Mouse (Mus musculus): ENCODE data around the gene Spsb4.

Spsb4 gene

DNA sequence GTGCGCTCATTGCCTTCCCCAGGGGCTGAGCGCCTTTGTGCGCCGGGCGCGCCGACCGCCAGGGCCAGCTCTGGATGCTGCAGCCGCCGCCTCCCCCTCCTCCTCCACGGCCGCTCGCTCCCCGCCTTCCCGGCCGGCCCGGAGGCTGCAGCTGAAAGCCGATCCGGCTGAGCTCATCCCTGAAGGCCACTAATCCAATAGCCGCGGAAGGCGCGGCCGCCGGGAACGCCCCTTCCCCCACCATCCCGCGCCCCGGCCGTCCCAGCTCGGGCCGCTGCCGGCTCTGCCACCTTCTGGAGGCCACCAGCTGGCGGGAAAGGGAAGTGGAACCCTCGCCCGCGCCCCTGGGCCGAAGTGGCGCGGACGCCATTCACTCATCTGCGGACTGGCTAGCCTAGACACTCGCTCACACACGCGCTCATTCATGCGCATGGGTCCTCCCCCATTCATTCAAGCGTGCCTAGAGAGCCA, at the start of gene Spsb4:
Gene Spsb4, minus strand, starts transcription at position 167 of the 471 bp plus-strand sequence.
- DNase-seq: peak; percentile 25 to 38

DNA sequence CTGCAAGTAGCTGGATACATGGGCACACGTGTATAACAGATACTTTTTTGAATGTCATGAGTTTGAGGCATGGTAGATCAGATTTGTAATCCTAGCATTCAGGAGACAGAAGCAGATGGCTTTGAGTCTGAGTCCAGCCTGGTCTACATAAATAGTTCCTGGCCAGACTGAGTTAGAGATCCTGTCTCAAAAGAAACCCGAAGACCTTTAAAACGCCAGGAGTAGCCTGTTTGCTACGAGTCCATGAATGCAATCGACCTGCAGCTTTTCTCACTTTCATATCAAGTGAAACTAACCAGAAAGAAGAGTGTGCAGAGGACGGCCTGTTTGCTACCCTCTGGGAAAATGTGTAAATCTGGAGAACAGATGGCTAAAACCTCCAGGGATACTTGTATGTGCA, 49.1 kb upstream of the Spsb4 start:
- DNase-seq: no peak

DNA sequence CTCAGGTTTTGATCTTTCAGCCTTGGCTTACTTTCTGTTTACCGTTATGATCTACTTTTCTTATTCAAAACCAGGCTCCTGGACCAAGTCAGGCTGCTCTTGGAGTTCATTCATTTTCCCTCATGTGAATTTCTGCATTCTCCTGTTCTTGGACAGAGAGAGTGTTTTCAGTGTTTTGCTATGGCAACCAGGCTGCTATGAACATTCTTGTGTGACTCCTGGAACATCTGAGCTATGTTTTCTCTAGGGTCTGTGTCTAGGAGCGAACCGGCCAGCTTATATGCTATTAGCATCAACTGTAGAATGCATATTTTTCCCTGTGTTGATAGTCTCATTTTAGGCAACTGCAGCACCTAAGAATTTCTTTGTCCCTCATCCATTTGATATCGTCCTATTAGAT, 47.2 kb upstream of the Spsb4 start:
- DNase-seq: no peak

DNA sequence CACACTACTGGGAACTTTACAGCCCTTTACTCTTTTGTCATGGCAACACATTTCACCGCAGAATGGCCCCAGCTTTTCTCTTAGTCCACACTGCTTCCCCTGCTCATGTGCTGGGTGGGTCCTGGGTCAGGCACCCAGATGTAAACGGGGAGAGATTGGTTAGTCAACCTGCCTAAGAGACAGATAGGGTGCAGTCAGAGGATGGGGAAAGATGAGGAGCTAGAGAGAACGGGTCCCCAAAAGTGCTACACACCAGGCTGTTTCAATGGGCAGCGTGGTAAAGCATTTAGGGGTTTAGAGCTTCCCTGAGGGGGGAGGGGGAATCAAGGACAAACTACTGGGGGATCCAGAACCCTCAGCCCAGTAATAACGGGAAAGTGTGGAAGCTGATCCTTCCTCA, 46.6 kb upstream of the Spsb4 start:
- no peak for DNase-seq

DNA sequence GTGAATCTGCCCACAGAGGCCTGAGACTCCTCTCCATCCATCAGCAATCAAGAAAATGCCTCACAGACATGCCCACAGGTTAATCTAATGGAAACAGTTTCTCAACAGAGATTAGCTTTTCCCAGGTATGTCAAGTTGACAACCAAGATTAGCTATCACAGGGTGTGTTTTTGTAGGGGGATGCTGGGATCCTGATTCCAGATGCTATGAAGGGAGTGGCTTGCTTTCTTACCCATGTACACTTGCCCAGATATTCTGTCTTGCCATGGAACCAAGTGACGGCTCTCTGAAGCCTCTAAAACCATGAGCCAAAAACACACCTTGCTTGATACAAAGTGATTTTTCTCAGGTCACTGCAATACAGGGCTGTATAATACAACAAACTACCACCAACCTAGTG, 45.5 kb upstream of the Spsb4 start:
- no peak for DNase-seq

DNA sequence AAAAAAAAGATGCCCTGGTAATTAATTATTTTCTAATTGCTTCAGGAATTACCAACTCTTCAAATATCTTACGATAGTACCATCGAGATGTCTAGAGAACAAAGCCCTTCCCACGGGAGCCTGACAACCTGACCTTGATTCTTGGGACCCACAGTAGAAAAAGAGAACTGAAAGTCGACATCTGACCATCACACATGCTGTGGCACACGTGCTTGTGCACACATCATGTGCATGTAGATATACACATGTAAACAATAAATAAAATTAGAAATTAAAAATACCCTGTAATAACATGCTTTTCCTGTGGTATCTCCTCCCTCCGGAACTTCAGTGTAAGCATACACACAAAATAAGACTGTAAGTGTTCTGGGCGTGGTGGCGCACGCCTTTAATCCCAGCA, 43.1 kb upstream of the Spsb4 start:
- DNase-seq: no peak

DNA sequence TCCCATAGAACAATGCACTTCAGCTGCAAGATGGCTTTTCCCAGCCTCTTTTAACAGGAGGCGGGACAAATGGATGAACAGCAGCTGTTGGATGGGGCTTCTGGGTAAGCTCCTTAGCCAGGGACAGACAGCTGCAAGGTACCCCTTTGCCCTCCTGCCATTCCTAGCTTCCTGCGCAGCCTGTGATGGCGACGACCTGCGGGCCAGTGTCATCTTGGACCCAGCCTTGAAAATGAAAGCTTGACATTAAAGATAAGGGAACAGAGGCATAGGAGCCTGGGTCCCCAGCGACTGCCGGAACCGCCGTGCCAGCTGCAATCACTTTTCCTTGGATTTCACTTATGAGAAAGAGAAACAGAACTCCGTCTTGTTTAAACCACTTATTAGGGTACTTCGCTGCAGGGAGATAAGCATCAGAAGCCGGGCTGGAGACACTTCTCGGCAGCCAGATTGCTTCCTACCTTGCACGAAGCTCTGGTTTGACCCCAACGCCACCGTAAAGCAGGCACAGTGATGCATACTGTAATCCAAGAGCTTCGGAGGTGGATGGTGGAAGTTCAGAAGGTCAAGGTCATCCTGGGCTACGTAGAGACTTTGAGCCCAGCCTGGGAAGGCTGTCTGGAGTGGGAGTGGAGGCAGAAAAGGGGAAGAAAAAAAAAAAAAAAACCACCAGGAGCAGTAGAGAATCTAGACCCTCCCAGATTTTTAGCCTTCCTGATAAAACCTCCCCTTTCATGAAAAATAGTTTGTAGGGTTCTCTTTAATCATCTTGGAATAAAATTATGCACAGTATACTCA, 38.1 kb upstream of the Spsb4 start:
- DNase-seq: no peak

DNA sequence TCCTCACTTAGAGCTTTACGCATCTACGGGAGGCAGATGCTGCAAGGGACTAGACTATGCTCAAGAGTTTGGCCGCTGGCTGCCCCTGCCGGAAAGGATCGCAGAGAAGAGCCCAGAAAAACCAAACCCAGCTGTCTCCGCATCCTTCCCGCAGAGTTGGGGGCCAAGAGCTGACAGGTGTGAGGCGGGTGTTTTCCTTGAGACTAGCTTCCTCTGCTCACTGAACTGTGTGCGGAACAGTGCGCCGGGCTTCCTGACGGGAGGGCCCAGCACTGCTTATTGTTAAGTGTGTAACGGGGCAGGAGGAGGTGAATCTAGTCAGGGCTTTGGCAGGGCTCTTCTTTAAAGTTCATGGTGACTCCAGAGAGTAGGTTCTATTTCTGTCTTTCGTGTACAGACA, 37.3 kb upstream of the Spsb4 start:
- no peak for DNase-seq

DNA sequence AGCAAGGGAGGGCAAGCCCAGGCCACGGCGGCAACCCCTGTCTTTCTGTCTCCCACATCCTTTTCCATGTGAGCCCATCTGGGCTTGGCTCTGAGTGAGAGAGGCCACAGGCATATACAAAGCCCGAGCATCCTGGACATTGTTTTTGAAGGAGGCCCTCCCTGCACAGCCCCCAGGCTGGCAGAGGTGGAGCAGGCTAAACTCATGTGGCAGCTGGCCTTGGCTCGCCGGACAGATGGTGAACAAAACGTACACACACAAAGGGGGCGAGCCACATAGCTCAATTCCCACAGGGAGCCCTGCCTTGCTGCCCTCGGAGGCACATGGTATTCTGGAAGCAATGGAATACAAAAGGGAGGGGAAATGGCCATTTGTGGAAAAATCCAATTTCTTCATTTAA, 32.5 kb upstream of the Spsb4 start:
- DNase-seq: no peak

DNA sequence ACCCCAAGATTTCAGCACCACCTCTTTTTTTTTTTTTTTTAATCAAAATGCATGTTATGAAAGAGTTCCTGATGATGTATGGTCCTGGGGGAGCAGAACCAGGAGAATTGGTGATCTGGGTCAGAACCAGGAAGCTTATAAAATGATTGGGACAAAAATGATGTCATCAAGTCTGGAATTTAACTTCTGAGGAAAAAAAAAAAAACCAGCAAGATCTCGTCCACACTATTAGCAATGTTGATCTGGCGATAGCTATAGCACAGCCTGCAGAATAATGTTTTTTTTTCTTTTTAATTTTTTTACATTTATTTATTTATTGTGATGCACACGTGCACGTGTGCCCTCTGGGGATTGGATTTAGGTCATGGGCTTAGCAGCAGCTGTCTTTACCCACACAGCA, 27.6 kb upstream of the Spsb4 start:
- no peak for DNase-seq

DNA sequence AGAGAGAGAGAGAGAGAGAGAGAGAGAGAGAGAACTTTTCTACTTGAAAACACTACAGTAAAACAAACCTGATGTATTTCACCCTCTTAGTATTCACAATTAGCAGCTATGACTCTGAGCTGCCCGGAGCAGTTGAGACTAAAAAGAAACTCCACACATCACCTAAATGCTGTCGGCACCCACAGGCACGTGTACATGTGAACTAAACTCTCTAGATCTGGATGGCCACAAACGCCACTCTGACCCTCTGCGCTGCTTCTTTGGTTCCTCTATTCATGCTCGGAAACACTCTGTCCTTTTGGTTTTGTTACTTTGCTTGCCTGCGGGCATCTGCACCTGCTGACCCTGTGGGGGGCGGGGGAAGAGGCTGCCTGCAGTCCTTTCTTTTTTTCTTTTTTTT, 23.0 kb upstream of the Spsb4 start:
- DNase-seq: no peak

DNA sequence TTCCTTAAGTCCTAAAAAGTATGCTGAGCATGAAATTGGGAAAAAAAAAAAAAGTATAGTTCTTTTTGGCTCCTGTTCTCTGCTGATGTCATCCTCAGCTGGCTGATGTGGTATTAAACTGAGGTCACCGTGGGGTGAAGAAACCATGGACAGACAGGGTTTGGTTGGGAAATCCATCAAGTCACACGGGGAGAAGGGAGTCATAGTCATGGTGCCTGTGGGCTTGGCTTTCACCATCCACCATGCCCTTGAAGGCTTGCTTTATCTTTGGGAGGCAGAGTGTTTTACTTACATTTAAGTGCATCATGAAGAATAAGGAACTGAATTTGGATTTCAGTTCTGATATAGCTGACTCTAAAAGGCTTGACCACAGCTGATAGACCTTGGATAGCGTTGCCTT, 19.4 kb upstream of the Spsb4 start:
- no peak for DNase-seq

DNA sequence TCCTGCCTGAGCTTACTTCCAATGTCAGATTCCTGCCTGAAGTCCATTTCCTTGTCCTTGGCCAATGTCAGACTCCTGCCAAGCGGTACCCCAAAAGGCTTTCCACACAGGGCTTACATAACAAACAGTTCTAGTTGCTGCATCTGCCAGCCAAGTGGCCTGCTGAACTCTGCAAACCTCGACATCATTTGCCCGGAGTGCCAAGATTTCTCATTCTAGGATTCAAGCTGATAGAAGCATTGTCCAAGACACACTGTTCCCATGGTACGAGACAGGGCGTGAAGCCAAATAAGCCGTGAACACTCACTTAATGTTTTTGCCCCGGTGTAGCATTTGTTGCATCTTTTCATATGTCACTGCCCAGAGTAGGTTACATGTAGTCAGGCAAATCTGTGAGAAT, 18.0 kb upstream of the Spsb4 start:
- no peak for DNase-seq

DNA sequence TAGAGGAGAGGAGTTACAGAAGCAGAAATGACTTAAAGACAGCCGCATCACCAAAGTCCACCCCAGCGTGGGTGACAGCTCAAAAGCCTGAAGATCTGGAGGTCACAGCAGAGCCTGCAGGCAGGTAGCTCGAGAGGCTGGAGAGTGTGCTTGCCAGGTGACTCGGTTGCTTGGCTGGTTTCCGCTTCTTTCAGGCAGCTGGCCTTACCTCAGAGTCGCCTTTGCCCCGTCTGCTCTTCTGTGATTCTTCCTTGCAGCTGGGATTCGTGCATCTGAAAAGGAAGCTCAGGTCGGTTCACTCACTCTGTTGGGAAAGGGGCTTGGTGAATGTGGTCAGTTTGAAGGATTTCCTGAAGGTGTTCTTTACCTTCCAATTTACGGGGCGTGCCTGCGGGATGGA, 8.7 kb upstream of the Spsb4 start:
- no peak for DNase-seq

DNA sequence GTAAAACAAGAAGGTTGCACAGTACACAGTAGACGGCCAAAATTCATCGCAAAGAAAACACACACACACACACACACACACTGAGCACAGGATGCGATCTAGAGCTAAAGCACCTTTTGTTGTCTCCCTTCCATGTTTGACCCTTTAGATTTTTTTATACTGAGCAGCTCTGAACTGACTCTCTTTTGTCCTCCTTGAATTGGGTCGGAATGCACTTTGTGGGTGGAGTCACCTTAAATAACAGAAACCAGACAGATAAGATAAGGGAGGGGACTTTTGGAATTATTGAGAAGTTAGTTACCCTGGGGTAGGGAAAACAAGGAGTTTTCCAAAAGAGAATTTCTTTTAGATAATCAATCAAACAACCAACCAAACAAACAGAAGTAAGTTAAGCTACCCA, 7.4 kb upstream of the Spsb4 start:
- DNase-seq: no peak

DNA sequence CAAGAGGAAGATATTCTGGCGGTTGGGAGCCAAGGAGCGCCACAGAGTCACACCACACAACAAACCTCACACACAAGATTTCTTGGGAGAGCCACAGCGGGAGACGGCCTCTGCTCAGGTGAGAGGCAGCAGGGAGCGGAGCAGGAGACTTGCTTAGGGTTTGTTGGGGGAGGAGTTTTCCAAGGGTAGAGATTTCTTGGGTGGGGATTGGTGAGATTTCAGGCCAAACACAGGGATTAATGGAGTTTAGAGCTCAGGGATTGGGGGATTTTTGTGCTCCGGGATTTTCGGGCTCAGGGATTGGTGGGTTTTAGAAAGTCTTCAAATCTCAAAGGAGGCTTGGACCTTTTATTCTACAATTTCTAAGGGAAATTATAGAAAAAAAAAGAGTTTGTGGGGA, 5.8 kb upstream of the Spsb4 start:
- DNase-seq: no peak

DNA sequence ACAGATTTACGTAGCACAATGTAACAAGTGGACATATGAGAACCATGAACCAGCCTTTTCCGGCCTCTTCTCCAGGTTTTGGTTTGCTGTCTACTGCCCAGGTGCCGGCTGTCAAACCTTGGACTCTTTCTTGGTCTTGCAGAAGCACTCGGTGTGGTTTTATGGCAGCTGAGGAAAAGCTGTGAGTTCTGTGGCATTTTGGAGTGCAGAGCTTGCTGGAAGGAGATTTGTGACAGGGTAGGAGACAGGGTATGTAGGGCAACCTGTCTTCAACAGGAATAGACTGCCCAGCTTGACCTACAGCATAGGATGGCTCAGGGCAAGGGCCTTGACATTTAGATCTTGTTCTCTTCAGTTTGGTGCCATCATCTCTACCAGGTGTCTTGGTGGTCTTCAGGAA, 4.3 kb upstream of the Spsb4 start:
- DNase-seq: no peak

DNA sequence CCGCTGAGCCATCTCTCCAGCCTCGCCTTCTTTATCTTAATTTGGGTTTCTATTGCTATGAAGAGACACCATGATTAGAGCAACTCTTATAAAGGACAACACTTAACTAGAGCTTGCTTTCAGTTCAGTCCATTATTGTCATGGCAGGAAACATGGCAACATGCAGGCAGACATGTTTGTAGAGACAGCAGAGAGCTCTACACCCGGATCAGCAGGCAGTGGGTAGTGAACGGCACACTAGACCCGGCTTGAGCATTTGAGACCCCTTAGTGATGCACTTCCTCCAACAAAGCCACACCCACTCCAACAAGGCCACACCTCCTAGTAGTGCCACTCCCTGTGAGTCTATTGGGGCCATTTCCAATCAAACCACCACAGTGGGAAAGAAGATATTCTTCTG, 3.7 kb upstream of the Spsb4 start:
- no peak for DNase-seq

DNA sequence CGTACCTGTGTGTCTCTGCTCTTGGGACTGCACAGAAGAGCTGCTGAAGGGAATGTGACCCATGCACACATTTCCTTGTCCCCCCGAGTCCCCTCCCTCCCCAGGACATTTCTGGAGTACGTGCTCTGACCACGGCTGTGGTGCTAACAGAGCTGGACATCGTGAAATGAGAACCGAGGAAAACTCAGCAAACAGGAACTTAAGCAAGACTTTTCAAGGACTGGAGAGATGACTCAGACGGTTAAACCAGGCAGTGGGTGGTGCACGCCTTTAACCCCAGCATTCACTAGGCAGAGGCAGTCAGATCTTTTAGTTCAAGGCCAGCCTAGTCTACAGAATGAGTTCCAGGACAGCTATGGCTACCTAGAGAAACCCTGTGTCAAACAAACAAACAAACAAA, 1.5 kb upstream of the Spsb4 start:
- DNase-seq: no peak

DNA sequence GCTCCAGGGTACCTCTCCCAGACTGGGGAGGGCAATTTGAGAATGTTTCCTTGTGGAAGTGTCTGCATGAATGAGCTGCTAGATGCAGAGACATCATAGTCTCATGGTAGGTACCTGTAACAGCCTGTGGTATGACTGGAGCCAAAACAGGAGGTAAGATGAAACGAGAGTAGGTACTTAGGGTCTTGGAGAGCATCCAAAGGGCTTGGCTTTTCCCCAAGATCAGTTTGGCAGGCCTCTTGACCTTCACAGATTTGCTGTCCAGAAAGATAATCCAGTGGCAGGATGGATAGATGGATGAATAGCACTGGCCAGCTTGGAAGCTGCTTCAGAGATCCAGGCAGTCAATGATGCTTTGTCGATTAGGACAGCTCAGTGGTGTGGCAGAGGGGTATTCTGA, 1.0 kb upstream of the Spsb4 start:
- DNase-seq: no peak

DNA sequence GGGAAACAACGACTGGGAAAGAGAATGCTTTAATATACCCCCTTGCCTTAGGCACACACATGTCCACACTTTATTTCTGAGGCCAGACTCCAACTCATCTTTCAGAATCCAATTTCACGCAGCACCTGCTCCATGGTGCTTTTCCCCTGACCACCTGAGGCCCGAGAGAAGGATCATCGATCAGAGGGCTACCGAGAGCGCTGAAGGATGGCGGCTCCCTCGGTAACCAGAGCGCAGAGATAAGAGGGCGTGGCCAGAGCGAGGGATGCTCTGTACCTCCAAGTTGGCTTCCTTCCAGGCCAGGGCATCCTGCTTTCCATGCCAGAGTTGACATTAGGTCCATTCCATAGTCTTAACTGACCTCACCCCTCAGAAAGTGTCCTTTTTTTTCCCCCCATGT, 588 bp upstream of the Spsb4 start:
- DNase-seq: no peak

DNA sequence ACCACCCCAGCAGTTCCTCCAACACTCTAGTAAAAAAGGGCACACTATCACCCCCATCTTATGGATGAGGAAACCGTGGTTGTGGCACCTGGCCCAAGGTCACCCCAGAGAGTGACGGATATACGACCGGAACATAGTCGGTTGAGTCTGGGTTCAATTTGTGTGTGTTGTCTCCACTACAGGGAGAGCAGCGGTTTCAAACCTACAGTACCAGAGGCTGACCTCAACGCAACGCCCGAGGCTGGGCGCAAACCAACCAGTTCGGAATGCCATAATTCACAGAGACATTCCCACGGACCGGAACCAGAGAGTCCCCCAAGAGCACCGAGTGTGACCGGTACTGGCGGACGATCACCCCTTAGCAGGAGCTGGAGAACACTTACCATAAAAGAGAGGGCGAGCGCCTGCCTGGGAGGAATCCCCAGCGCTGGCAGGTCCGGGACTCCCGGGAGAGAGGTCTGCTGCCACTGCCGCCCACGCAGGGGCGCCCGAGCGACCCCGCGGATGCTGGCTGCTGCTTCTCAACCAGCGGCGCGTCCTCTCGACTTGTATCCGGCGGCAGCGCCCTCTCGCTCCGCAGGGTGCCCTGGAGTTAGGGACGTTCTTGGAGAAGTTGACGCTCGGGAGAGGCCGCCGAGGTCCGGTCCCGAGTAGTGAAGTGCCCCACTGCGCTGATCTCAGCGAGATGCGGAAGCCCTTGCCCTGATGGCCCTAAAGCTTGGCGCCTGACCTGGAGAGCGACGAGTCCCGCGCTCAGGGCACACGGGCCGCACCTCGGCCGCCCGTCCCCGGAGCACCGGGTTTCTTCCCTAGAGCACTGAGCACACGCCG, 617 bp downstream of the Spsb4 start:
- peak; percentile 70 to 77 for DNase-seq

DNA sequence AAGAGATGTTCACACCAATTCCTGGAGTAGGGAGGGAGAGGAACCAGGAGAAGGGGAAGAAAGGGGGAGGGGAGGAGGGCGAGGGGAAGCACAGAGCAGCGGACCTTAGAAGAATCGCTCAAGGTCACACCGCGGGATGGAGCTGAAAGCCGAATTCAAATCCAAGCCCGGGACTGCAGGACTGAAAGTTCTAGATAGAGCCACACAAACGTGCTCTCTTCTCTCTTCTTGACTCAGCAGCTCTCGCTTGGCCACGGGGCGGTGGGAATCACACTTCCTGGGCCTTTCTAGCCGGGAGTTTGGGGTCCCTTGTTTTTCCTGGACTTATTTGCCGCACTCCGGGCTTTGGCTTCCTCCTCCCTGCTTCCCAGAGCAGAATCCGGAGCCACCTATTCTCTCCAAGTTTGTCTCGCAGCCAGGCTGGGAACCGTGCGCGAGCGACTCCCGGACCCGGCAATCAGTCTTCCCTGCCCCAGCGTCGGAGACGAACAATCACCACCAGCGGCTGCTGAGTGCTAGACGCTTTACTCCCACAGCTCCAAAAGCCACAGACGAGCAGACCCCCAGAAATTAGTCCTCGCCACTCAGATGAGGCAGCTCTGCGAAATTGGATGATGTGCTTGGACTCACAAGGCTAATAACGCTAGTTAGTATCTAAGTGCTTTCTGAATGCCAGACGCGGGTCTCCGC, 1.4 kb downstream of the Spsb4 start:
- DNase-seq: no peak

DNA sequence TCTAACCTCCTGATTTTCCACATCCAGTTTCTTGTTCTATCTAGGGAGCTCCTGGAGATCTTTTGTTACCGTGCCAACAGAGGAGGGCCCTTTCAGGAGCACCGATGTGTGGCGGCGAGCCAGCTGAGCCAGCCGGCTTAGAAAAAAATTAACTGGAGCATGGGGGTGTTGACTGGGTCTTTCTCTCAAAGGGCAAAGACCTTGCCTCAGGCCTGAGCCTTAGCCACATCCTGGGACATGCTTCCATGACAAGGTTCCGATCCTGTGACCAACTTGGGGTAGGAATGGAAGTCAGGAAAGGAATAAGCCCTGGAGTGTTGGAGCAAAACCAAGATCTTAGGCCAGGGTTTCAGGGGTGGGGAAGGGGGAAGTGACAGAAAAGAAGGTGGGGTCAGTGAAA, 2.9 kb downstream of the Spsb4 start:
- no peak for DNase-seq

All from thymus, postnatal 36 days (tissue).